Mouse (Mus musculus): ENCODE measurements around the gene Fbxo9.

Fbxo9 gene

GRCm38 (mm10) chr9:78071626-78072025, 37.2 kb downstream of the Fbxo9 start:
- in situ Hi-C loops (cut with MboI, MseI) = no loop called here

- in situ Hi-C loops (cut with MboI, MseI) = no loop called here
Measured at GRCm38 (mm10) chr9:78070496-78070895, 38.4 kb downstream of the Fbxo9 start.

- in situ Hi-C loops (cut with MboI, MseI) = no loop called here
Measured at GRCm38 (mm10) chr9:78064121-78064520, 44.7 kb downstream of the Fbxo9 start.

GRCm38 (mm10) chr9:78062392-78062791, 46.5 kb downstream of the Fbxo9 start:
- in situ Hi-C loops (cut with MboI, MseI) = no loop called here

- in situ Hi-C loops (cut with MboI, MseI) = no loop called here
Measured at GRCm38 (mm10) chr9:78059525-78060120, 49.2 kb downstream of the Fbxo9 start.

GRCm38 (mm10) chr9:78054298-78054697, 54.6 kb downstream of the Fbxo9 start:
- in situ Hi-C loops (cut with MboI, MseI) = no loop called here

- in situ Hi-C loops (cut with MboI, MseI) = no loop called here
Measured at GRCm38 (mm10) chr9:78053821-78054220, 55.0 kb downstream of the Fbxo9 start.

- in situ Hi-C loops (cut with MboI, MseI) = no loop called here
Measured at GRCm38 (mm10) chr9:78051677-78052076, 57.2 kb downstream of the Fbxo9 start, which contains the start of gene Gcm1. TSS of gene Gcm1 (plus strand) at chr9:78051924.

GRCm38 (mm10) chr9:78050452-78050970, 58.4 kb downstream of the Fbxo9 start:
- in situ Hi-C loops (cut with MboI, MseI) = no loop called here

- in situ Hi-C loops (cut with MboI, MseI) = no loop called here
Measured at GRCm38 (mm10) chr9:78046755-78047154, 62.1 kb downstream of the Fbxo9 start.

GRCm38 (mm10) chr9:78045171-78045570, 63.7 kb downstream of the Fbxo9 start:
- in situ Hi-C loops (cut with MboI, MseI) = no loop called here

- in situ Hi-C loops (cut with MboI, MseI) = loop anchor here (10.0 kb wide), 2 partner anchors 234 to 444 kb away; no protein-coding TSS in a partner anchor
Measured at GRCm38 (mm10) chr9:78038755-78039489, 69.9 kb downstream of the Fbxo9 start.

GRCm38 (mm10) chr9:78035831-78036230, 73.0 kb downstream of the Fbxo9 start:
- in situ Hi-C loops (cut with MboI, MseI) = loop anchor here (10.0 kb wide), 2 partner anchors 231 to 441 kb away; no protein-coding TSS in a partner anchor

- in situ Hi-C loops (cut with MboI, MseI) = loop anchor here (10.0 kb wide), 2 partner anchors 230 to 440 kb away; no protein-coding TSS in a partner anchor
Measured at GRCm38 (mm10) chr9:78035296-78035695, 73.6 kb downstream of the Fbxo9 start.

GRCm38 (mm10) chr9:78032930-78033329, 75.9 kb downstream of the Fbxo9 start:
- in situ Hi-C loops (cut with MboI, MseI) = loop anchor here (10.0 kb wide), 2 partner anchors 228 to 438 kb away; no protein-coding TSS in a partner anchor

Measured in regulatory T cell (primary cell).